Mouse (Mus musculus) adrenal gland, adult (tissue): ENCODE results near the gene Gfod1.

Experiments used
- DNase-seq, 2 experiments: peaks; one replicate each; pipeline ENCODE4 v3.0.0; 2022 to 2023; ENCODE audit warnings: low spot score in 1 of 2; ENCODE audit not compliant: inconsistent age in 2 of 2

The Gfod1 gene

GRCm38 (mm10) chr13:43234869-43235585 lies 68.9 kb downstream of the Gfod1 start:
- DNase-seq = no peak

GRCm38 (mm10) chr13:43233331-43233730 lies 70.6 kb downstream of the Gfod1 start:
- no peak for DNase-seq

DNA sequence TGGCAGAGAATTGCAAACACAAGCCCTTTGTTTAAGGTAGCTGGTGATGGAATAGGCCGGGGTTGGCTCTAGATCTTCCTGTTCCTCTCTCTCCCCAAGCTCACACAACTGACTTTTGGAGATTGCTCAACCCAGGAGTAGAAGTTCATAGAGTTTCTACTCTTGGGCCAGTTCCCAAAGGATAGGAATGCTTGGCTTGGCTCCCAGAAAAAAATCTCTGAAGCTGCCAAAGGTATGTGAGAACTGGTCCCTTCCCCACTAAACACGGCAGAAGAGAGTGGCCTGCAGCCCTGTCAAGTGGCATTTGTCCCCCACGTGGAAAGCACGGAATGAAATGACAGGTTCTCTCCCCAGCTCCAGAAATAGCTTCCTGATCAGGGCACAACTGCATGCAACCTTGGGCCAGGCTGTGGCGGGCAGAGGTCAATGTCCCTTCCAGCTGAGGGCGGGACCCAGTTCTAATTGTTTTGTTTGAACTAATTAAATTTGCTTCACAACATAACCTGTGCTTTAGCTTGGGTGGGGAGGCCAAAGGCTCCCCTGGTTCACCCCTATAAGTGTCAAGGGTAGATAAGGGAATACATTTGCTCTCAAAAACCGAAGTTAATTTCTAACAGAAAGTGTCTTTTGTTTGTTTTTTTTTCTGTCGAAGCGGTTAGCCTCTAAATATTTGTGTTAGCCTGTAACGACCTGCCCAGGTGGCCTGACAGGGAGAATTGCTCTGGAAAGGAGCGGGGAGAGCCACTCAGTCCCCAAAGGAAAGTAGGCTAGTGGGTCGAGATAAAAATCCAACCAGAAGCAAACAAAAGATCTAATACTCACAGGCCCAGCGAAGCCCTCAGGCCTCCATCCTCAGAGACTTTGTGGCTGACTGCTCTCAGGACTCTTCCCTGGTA lies 71.8 kb downstream of the Gfod1 start:
- peak; percentile 78 to 93 for DNase-seq

DNA sequence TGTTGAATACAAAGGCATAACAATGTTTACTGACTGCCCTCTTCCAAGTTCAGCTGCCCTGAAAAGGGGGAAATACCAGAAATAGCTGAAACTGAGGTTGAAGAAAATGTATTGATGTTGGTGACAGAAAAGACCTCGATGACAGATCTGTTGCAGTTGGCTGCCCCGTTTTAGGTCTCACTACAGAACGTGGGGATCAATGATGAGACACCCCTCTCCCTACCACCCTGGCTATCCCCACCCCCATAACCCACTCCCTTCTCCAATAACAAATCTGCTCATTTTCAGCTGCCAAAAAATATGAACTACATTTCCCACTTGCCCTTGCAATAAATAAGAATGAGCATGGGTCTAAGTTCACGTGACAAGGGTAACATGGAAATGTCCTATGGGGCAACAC lies 73.1 kb downstream of the Gfod1 start:
- no peak for DNase-seq

DNA sequence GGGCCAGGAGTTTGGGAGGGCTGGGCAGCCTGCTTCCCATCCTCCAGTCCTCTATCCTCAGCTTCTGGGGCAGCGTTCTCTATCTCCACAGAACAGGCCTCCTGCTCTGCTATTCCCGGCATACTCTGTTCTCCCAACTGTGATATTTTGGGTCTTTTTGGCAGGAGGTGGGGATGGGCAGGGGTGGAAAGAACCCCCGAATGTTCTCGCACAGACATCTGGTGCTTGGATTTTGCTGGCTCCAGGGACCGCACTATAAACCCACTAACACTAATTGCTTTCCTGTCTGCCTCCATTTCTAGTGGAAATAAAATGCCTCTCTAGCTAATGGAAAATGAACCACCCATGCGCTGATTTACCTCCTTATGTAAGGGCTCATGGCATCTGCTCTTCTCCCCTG lies 73.7 kb downstream of the Gfod1 start:
- no peak for DNase-seq

- DNase-seq = no peak
Measured at GRCm38 (mm10) chr13:43229767-43230166, 74.2 kb downstream of the Gfod1 start.

DNA sequence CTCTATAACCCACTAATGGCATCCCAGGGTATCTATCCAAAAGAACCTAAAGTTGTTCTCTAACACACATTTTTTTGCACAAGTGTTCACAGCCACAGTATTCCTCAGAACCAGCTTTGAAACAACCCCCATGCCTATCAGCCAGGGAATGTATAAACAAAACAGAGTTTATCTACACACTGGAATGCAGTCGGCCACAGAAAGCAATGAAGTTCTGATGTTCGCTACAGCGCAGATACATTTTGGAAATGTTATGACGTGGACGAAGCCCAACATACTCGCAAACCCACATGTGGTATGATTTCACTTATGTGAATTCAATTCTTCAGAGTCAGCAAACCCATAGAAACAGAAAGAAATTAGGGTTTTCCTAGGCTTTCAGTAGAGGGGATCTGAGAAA lies 75.8 kb downstream of the Gfod1 start:
- DNase-seq = no peak

DNA sequence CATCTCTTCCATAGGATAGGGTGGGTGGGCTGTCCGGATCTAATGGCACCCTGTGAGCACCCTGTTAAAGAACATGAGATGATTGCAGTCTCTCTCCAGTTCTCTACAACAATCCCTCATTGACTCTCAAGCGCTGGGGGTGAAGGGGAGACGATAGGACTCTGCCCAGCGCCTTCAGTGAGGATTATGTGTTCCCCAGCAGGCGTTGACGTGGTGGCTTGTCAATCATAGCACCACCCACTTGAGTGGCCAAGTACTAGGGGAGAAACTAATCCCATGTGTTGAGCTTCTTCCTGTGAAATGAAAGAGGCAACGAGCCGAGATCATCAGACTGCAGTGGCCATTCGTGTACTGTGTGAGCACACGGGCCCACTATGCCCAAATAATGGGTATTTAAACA lies 77.9 kb downstream of the Gfod1 start:
- no peak for DNase-seq

DNA sequence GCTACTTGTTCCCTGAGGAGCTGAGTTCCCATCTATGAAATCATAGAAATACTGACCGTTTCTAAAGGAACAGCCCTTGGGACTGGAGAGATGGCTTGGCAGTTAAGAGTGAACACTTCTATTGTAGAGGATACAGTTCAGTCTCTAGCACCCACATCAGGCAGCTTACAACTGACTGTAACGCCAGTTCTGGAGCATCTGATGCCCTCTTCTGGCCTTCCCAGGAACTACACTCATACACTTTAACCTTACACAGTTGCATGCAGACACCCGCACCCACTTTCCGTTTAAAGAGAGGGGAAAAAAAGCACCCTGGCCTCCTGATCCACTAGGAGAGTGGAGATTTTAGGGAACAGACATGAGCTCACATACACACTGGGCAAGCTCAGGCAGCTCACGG lies 78.8 kb downstream of the Gfod1 start:
- no peak for DNase-seq

- DNase-seq = no peak
Measured at GRCm38 (mm10) chr13:43222084-43222483, 81.9 kb downstream of the Gfod1 start.

- no peak for DNase-seq
Measured at GRCm38 (mm10) chr13:43221290-43221689, 82.7 kb downstream of the Gfod1 start.

DNA sequence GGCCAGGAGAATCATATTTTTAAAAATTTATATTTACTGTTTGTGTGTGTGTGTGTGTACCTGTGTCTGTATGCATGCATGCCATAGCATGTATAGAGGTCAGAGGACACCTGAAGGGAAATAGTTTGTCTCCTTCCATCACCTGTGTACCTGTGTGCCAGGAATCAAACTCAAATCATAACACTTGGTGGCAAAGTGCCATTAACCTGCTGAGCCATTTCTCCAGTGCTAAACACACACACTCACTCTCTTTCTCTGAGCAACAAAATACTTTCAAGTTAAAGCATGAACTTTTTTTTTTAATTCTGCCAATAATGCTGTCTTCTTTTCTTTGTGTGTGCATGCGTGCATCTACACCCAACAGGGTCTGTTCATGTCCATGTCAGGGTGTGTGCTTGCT lies 83.3 kb downstream of the Gfod1 start:
- DNase-seq = no peak

GRCm38 (mm10) chr13:43218764-43219163 lies 85.2 kb downstream of the Gfod1 start:
- DNase-seq = peak; percentile 21 to 64

GRCm38 (mm10) chr13:43218284-43218683 lies 85.7 kb downstream of the Gfod1 start:
- no peak for DNase-seq

DNA sequence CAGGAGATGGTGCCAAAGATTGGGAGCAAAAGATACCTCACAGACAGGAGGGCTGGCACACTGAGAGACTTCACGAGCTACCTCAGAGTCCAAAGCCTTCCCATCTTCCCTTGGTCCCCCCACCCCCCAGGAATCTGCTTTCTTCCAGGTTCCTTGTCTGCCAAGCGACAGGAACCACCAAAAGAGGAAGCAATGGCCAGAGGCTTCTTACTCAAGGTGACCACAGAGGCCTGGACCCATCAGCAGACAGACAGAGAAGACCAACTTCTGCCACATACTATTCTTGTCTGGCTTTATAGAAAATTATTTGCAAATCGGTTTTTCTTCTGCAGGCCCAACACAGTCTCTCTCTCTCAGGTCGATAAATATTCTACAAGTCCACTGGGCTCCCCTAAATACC lies 86.3 kb downstream of the Gfod1 start:
- DNase-seq = no peak

- DNase-seq = peak in 1 of 2 experiments; percentile 52
Measured at GRCm38 (mm10) chr13:43217059-43217458, 86.9 kb downstream of the Gfod1 start.

- peak in 1 of 2 experiments; percentile 67 for DNase-seq
Measured at GRCm38 (mm10) chr13:43215994-43216706, 87.8 kb downstream of the Gfod1 start.

DNA sequence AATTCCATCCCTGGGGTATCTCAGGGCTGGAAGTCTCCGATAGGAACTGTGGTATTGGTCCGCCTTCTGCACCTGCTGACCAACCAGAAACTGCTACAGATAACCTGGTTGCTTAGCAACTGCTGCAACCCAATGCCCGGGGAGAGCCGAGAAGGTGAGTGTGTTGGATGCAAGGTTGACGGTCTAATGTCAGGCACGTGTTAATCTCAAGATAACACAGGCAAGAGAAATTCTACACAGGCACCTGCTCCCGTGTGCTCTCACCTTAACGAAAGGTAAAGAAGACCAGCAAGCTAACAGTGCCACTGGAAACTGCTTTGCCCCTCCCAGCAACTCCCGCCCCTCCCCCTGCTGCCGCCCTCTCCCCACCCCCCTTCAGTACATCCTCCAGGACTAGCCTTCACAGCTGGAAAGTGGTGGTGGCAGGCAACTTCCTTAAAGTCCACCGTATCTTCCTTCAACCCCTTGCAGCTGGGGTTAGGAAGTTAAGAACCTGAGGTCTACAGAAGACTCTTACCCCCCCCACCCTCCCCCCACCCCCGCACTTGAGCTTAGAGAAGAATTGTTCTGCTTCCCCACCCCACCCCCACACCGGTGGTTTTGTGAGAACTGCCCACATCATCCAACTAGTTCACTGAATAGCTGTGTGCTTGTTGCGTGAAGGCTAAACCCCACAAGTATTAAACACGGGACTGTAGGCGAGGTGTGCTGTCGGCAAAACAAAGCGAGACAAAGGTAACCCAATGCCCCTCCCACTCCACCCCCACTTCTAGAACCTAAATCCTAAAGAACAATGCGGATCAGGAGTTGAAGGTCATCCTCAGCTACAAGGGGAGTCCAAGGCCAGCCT lies 88.6 kb downstream of the Gfod1 start:
- peak in 1 of 2 experiments; percentile 45 for DNase-seq

DNA sequence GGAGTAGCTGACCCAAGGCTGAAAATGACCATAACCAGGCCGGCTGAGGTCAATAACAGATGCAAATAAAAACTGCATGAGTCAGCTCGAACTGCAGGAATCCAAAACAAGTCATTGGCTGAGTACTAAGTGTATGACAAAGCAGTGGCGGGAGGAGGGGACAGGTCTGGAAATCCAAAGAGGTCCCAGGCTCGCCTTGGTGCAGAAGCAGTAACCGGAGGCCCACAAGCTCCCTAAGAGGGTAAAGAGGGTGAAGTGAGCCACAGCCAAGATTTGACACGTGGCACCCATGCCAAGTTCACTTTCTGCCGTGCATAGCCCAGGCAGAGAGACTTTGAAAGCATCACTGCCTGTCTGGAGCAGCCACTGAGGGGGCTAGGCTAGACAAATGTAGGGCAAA lies 91.6 kb downstream of the Gfod1 start:
- DNase-seq = peak; percentile 82 to 94

- DNase-seq = no peak
Measured at GRCm38 (mm10) chr13:43210956-43211355, 93.0 kb downstream of the Gfod1 start.

GRCm38 (mm10) chr13:43209560-43209959 lies 94.4 kb downstream of the Gfod1 start:
- DNase-seq = no peak
